Mouse (Mus musculus): ENCODE measurements at regions not wholly inside any gene's neighbourhood (a gene's known extent, or its start where the extent isn't known, plus 50 kb on each side); places are given as distances from the start of the nearest gene placed in this dataset.

- no peak for TF ChIP-seq CTCF (IDR thresholded peaks at IDR 0.05; ENCODE audit: insufficient read depth, low read length)
- no peak for TF ChIP-seq POLR2A (IDR thresholded peaks at IDR 0.05; ENCODE audit: borderline replicate concordance, extremely low read depth, low read depth, low read length)
These were observed 574.9 kb downstream of the Adgrl2 start for GRCm38 (mm10) chr3:148415443-148415842.
